Mouse (Mus musculus): Measurements from ENCODE around the gene Orm3.
"Not testable (repeated sequence)": the region's sequence is repeated elsewhere in the genome, so short reads cannot be mapped to it uniquely, and the experiment has no call there.

The Orm3 gene

GRCm38 (mm10) chr4:63355877-63356665 lies at the start of gene Orm3:
Gene Orm3, plus strand, starts transcription at chr4:63356162.
- DNase-seq (ENCODE audit: low spot score) = no peak

GRCm38 (mm10) chr4:63307175-63308062 lies 48.5 kb upstream of the Orm3 start:
- peak; percentile 27 for DNase-seq (ENCODE audit: low spot score)

- no peak for DNase-seq (ENCODE audit: low spot score)
Measured at GRCm38 (mm10) chr4:63308316-63308715, 47.6 kb upstream of the Orm3 start.

- DNase-seq (ENCODE audit: low spot score) = no peak
Measured at GRCm38 (mm10) chr4:63310247-63310855, 45.6 kb upstream of the Orm3 start.

GRCm38 (mm10) chr4:63311426-63311825 lies 44.5 kb upstream of the Orm3 start:
- DNase-seq (ENCODE audit: low spot score) = no peak

DNA sequence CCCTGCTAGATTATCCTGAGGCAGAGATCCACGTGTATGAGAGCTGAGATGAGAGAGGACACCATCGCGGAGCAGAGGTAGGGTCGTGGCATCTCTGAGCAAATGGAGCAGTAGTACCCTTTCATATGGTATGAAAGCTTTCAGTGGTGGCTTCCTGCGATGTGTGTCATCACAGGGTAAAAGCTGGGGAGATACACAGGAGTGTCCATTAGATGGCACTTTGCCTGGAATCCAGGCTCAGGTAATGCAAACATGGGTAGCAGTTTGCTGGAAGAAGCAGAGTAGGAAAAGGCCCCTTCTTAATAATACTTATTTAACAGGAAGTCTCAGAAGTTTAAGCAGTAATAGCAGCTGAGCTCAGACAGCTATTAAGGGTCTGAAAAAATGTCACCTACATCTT lies 41.9 kb upstream of the Orm3 start:
- no peak for DNase-seq (ENCODE audit: low spot score)

DNA sequence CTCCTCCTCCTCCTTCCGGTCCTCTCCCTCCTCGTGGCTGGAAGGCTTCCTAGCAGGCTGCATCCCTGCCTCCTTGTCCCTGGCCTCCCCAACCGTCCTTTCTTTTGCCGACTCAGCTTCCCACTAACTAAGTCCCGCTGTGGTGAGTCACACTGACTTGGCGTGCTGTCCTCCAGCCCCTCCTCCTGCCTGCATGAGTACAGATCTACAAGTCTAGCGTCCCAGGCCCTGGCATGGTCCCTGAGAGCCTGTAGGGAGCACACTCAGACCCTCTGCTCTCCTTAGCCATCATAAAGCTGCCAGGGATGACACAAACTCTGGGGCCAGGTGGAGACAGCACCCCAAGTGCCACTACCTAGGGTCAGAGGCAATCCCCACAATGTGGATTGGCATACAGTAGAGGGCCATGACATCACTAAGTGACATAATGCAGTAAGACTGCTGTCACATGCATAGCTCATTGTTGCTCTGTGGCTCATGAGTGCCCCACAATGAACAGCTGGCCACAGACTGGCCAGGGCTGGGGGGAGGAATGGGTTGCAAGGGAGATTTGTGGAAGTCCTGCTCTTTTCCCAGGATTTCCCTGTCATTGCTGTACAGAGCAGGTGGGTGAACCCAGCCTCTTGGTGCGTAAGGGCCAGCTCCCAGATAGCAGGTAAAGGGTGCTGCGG lies 39.8 kb upstream of the Orm3 start:
- no peak for DNase-seq (ENCODE audit: low spot score)

DNA sequence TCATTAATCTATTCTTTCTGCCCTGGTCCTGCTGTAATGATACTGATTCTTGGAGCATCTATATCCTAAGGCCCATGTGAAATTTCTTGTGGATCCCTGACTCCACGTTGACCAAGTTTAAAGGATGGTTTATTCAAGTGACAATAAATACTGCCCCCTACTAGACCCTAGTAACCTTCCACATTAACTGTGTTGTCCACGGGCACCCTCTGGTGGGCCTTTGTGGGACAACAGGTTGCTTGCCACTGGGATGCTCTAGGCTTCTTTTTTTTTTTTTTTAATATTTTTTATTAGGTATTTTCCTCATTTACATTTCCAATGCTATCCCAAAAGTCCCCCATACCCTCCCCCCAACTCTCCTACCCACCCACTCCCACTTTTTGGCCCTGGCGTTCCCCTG lies 36.4 kb upstream of the Orm3 start:
- DNase-seq (ENCODE audit: low spot score) = not testable (repeated sequence)

- no peak for DNase-seq (ENCODE audit: low spot score)
Measured at GRCm38 (mm10) chr4:63323275-63323815, 32.6 kb upstream of the Orm3 start.

DNA sequence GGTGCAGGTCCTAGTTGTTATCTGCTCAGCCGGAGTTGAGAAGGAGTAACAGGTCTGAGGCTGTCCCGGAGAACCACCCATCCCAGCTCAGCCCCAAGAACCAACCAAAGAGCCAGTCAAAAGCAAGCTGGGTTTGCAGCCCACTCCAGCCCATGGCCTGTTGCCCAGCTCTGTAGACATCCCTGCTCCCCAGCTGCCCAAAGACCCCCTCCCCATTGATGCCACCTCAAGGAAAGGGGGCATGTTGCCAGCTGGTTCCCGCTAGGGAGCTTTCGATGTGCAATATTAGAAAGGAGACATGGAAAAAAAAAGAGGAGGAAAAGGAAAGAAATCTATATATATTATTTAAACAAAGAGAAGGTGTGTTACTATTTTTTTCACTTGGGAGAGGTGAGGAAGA lies 22.6 kb upstream of the Orm3 start:
- no peak for DNase-seq (ENCODE audit: low spot score)

GRCm38 (mm10) chr4:63338414-63339076 lies 17.4 kb upstream of the Orm3 start:
- no peak for DNase-seq (ENCODE audit: low spot score)

- no peak for DNase-seq (ENCODE audit: low spot score)
Measured at GRCm38 (mm10) chr4:63342491-63342890, 13.5 kb upstream of the Orm3 start.

DNA sequence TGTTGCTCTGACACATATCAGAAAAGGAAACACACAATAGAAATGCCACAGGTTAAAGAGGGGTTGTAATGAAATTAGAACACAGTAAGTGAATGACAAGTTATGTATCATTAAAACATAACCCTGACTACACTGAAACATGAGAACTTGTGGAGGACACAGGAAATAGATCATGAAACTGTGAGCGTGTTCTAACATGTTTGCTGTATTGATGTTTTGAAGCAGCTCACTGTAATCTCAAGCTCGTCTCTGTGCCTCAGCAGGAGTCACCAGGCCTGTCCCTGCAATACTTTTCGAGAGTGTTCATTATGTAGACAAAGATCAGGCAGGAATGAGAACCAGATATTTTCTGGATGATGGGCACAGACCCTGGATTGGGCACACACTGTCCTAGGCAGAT lies 12.4 kb upstream of the Orm3 start:
- DNase-seq (ENCODE audit: low spot score) = no peak

DNA sequence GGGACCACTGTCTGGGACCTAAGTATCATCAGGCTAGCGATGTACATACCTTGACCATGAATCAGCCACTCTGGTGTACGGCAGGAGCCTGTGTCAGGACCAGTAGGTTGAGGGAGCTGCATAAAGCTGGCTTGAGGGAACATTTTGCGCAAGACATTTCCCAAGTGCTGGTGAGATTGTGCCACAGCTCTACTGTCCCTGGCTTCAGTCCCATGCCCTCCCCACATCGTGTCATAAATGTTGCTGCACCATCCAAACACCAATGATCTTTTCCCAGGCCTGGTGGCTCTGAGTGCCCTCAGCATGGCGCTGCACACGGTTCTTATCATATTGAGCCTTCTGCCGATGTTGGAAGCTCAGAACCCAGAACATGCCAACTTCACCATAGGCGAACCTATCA lies 11.7 kb upstream of the Orm3 start, which contains the start of gene Orm1:
Gene Orm1, plus strand, starts transcription at position 266 of the 400 bp plus-strand sequence.
- no peak for DNase-seq (ENCODE audit: low spot score)

- no peak for DNase-seq (ENCODE audit: low spot score)
Measured at GRCm38 (mm10) chr4:63345261-63345660, 10.7 kb upstream of the Orm3 start.

DNA sequence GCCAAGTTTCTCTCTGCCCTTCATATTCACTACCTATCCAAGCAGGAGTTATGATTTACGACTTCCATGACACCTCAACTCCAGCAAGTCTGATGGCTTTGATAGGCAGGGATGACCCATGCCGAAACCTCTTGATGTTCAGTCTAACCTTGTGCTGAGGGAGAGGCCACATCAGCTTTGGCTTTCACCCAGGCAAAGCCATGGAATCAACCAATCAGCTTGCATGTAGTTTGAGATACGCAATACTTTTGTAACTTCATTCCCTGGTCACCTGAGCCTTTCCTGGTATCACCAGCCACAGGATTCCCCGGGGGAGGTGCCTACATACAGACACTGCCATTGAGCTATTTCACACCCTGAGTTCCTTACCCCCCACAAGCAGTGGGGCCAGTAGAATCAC lies 9.3 kb upstream of the Orm3 start:
- no peak for DNase-seq (ENCODE audit: low spot score)

DNA sequence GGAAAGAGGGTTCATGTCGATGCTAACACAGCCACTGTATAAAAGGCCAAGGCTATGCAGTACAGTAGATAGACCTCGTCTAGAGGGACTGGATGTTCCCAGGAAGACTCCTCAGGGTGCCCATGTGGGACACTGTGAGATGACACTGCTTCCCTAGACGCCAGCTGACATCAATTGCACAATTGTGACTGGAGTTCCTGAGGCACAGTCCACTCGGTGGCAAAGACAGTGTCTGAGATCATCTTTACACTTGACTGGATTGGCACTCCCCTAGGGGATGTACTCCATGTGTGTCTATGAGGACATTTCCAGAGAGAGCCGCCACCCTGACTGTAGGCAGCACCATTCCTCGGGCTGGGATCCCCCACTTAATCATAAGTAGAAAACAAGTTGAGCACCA lies 7.4 kb upstream of the Orm3 start:
- DNase-seq (ENCODE audit: low spot score) = no peak

DNA sequence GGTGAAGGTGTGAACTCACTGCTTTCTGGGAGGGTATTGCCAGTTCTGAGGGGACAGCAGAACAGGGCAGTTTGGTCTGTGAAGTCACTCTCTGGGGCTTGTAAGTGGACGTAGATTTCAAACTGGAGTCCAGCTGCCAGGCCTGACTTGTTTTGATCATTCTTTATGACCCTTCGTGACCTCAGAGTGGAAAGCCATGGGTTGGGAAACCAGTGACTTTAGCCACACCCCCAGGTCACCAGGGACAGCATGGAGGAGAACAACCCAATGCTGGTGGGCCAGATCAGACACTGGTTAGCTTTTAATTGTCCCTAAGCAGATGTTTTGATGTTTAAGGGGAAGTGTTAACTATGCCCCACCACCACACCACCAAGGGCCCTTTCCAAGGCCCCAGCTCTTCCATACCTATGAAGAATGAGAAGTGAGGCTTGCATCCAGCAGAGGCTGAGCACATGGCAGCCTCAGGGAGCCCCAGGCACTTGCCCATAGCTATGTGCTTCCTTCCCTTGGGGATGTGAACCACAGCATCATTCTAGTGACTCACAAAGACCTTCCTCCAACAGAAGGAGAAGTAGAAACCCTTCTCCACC lies 1.1 kb downstream of the Orm3 start:
- DNase-seq (ENCODE audit: low spot score) = no peak

GRCm38 (mm10) chr4:63359861-63360260 lies 3.9 kb downstream of the Orm3 start:
- no peak for DNase-seq (ENCODE audit: low spot score)

DNA sequence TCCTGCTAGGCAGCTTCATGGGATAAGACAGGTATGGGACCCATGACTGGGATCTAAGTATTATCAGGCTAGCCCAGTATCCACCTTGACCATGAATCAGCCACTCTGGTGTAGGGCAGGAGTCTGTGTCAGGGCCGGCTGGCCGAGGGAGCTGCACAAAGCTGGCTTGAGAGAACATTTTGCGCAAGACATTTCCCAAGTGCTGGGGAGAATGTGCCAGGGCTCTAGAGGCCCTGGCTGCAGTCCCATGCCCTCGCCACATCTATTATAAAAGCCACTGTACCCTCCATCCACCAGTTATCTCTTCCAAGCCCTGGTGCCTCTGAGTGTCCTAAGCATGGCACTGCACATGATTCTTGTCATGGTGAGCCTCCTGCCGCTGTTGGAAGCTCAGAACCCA lies 6.2 kb downstream of the Orm3 start, which contains the start of gene Orm2:
Gene Orm2, plus strand, starts transcription at position 300 of the 400 bp plus-strand sequence.
- no peak for DNase-seq (ENCODE audit: low spot score)

DNA sequence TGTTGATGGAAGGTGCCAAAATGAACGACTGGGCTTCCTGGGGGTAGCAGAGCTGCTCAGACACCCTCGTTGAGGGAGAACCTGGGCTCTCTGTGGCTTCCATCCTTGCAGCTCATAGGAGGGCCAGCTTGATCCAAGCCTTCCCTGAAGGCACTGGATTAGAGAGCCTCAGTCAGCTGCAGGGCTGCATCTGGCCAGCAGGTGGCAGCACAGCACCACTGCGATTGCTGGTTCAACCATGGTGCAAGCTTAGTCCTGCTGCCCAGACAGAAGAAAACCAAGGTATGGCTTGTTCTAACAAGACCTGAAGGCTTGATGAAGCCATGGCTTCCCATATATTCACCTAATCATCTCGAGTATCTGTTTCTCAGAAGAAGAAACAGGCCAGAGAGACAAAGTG lies 12.6 kb downstream of the Orm3 start:
- peak; percentile 68 for DNase-seq (ENCODE audit: low spot score)
